Mouse (Mus musculus): ENCODE data around the gene Ptch2.

- TF ChIP-seq CHD2 (IDR thresholded peaks at IDR 0.05; ENCODE audit: low read depth, low read length) (no peak), MAFK (IDR thresholded peaks at IDR 0.05; ENCODE audit: insufficient read depth, low read depth, low read length) (no peak), HCFC1 (IDR thresholded peaks at IDR 0.05; ENCODE audit: borderline replicate concordance, insufficient read depth, low read length) (no peak), ZNF384 (IDR thresholded peaks at IDR 0.05; ENCODE audit: low read depth, low read length) (no peak), ZC3H11A (IDR thresholded peaks at IDR 0.05; ENCODE audit: borderline replicate concordance, low read depth, low read length) (no peak)
These were observed 44.7 kb downstream of the Ptch2 start for GRCm38 (mm10) chr4:117140613-117141012.
